Mouse (Mus musculus) liver, embryonic 14.5 days (tissue): ENCODE measurements around the gene Rpp21. TPM values are rescaled to one million over a fixed set of nuclear protein-coding genes. Genes with fewer than 3 reads are reported as not detected.

ENCODE experiments used
- ATAC-seq: fragments of 200-750 bp; cut with Nextera tagmentation; 2 replicates; pipeline ENCODE4 v1.8.0; 2017; ENCODE audit warnings: moderate number of reproducible peaks, mild to moderate bottlenecking, moderate library complexity; ENCODE audit not compliant: insufficient read depth
- DNase-seq, 3 experiments: peaks; one replicate each; pipeline ENCODE4 v3.0.0-alpha.2; 2012 to 2013; ENCODE audit warnings: low read depth in 3 of 3, low spot score in 3 of 3
- H3K27ac ChIP-seq: fragments of 300-500 bp; sonication (generic); 2 replicates; pipeline ENCODE4 v1.5.1; 2014; ENCODE audit warnings: moderate library complexity, mild to moderate bottlenecking, control low read depth, inconsistent platforms
- H3K27me3 ChIP-seq: fragments of 300-500 bp; sonication (generic); 2 replicates; pipeline ENCODE4 v1.6.1; 2014; ENCODE audit warnings: mild to moderate bottlenecking, low read length, moderate library complexity; ENCODE audit not compliant: control insufficient read depth, insufficient read depth
- H3K36me3 ChIP-seq: fragments of 300-500 bp; sonication (generic); replicated peaks from 2 replicates; pipeline ENCODE4 v1.6.1; 2014; ENCODE audit warnings: low read depth; ENCODE audit not compliant: control insufficient read depth, insufficient read depth
- H3K4me1 ChIP-seq, 2 experiments: fragments of 200-500 bp in 1 of 2; fragments of 300-500 bp in 1 of 2; sonication (generic) in 1 of 2; replicated peaks; 2 replicates each; pipeline ENCODE4 v1.6.1; 2012 to 2014; ENCODE audit warnings: antibody characterized with exemption in 1 of 2, inconsistent platforms in 1 of 2, low read length in 1 of 2; ENCODE audit not compliant: control insufficient read depth in 2 of 2, insufficient read depth in 2 of 2
- H3K4me2 ChIP-seq: fragments of 300-500 bp; sonication (generic); 2 replicates; pipeline ENCODE4 v1.6.1; 2014; ENCODE audit warnings: low read depth, mild to moderate bottlenecking, control low read depth, moderate library complexity
- H3K4me3 ChIP-seq, 2 experiments: fragments of 200-500 bp in 1 of 2; fragments of 300-500 bp in 1 of 2; sonication (generic) in 1 of 2; 2 replicates each; pipeline ENCODE4 v1.5.1; 2012 to 2014; ENCODE audit warnings: low read depth in 2 of 2, low read length in 2 of 2, mild to moderate bottlenecking in 2 of 2, control low read depth in 1 of 2, inconsistent platforms in 1 of 2, moderate library complexity in 1 of 2; ENCODE audit not compliant: insufficient read depth in 1 of 2
- H3K9ac ChIP-seq: fragments of 300-500 bp; sonication (generic); replicated peaks from 2 replicates; pipeline ENCODE4 v1.6.1; 2014; ENCODE audit warnings: mild to moderate bottlenecking, control low read depth, moderate library complexity
- H3K9me3 ChIP-seq: fragments of 300-500 bp; sonication (generic); 2 replicates; pipeline ENCODE4 v1.6.1; 2016; ENCODE audit warnings: low read length, mixed read lengths; ENCODE audit not compliant: control insufficient read depth
- CTCF ChIP-seq: IDR thresholded peaks from 2 replicates; pipeline ENCODE4 v1.5.1; 2016; ENCODE audit warnings: antibody characterized with exemption, low read depth, control low read depth
- EP300 ChIP-seq: IDR thresholded peaks from 2 replicates; pipeline ENCODE4 v1.6.1; 2016; ENCODE audit warnings: antibody characterized with exemption, low read depth
- WGBS: fragments of 180-500 bp; shearing (Covaris S2); extraction: QIAGEN DNeasy Blood & Tissue Kit; methylation state at CpG from one replicate; pipeline ENCODE4 v1.1.7; 2014; ENCODE audit not compliant: insufficient replicate concordance; 5-methylcytosine and 5-hydroxymethylcytosine counted together
- polyA plus RNA-seq, 2 experiments: library from polyadenylated mRNA; depleted of rRNA in 1 of 2; stranded (reverse) in 1 of 2; unstranded in 1 of 2; fragments of >200 nt; fragmentation: Nextera tagmentation in 1 of 2; extraction: Ambion mirVana in 1 of 2; gene quantifications; 2 replicates each; pipeline versions ENCODE4 v1.2.1 to v1.2.3; 2012 to 2014

The Rpp21 gene
- polyA plus RNA-seq, 2 experiments: 40.1 to 84.2 TPM

GRCm38 (mm10) chr17:36264273-36264925 lies 6.5 kb upstream of the Rpp21 start:
- ATAC-seq: no peak
- H3K27ac ChIP-seq: no peak overlapping the region
- no peak overlapping the region for H3K9ac ChIP-seq
- no peaks in the 10 kb centered on the region for H3K4me1 ChIP-seq
- DNase-seq: no peak
- WGBS: 81% methylated on average over 3 of the region's 3 CpGs
- no peak overlapping the region for H3K4me2 ChIP-seq
- H3K4me3 ChIP-seq: no peak overlapping the region
- H3K27me3 ChIP-seq: no peaks in the 10 kb centered on the region
- peaks cover 18% of the 10 kb centered on the region for H3K36me3 ChIP-seq
- H3K9me3 ChIP-seq: no peaks in the 10 kb centered on the region
- TF ChIP-seq EP300 (no peak), CTCF (no peak)

- DNase-seq (no peak), ATAC-seq (no peak)
- Histone ChIP-seq H3K4me3 (no peak overlapping the region), H3K27me3 (no peaks in the 10 kb centered on the region), H3K4me2 (no peak overlapping the region), H3K9me3 (no peaks in the 10 kb centered on the region), H3K36me3 (peaks cover 10% of the 10 kb centered on the region), H3K4me1 (peaks cover 3% of the 10 kb centered on the region in 2 experiments; a peak in 2 of 4 replicates), H3K9ac (no peak overlapping the region), H3K27ac (no peak overlapping the region)
- TF ChIP-seq EP300: no peak
- no peak for TF ChIP-seq CTCF
- WGBS: 49% methylated on average over 9 of the region's 9 CpGs
Observed at GRCm38 (mm10) chr17:36261511-36262166, 3.8 kb upstream of the Rpp21 start.

- H3K9me3 ChIP-seq: no peaks in the 10 kb centered on the region
- H3K4me2 ChIP-seq: peak overlapping the region; percentile 68
- no peaks in the 10 kb centered on the region for H3K27me3 ChIP-seq
- peak overlapping the region; percentile 73 to 86 for H3K4me3 ChIP-seq
- H3K4me1 ChIP-seq: peaks cover 3 to 4% of the 10 kb centered on the region in 2 experiments; a peak in 2 of 4 replicates
- no peak for TF ChIP-seq EP300
- TF ChIP-seq CTCF: peak; percentile 89
- DNase-seq: peak; percentile 41 to 60 (median 45)
- peak overlapping the region; percentile 93 for H3K9ac ChIP-seq
- peak overlapping the region; percentile 10; the same call in 1 of the 2 replicates for H3K27ac ChIP-seq
- ATAC-seq: peak; percentile 92
- under 1% methylated on average over 37 of the region's 37 CpGs for WGBS
- H3K36me3 ChIP-seq: no peaks in the 10 kb centered on the region; the same call in 1 of the 2 replicates
Observed at GRCm38 (mm10) chr17:36257241-36257947, 475 bp downstream of the Rpp21 start.

- DNase-seq (no peak), ATAC-seq (no peak)
- H3K27me3 ChIP-seq: peaks cover 14% of the 10 kb centered on the region
- no peak overlapping the region for H3K4me3 ChIP-seq
- H3K27ac ChIP-seq: no peak overlapping the region
- no peaks in the 10 kb centered on the region for H3K36me3 ChIP-seq
- H3K9me3 ChIP-seq: no peaks in the 10 kb centered on the region
- H3K4me1 ChIP-seq: peaks cover 3 to 4% of the 10 kb centered on the region in 2 experiments; a peak in 3 of 4 replicates
- H3K9ac ChIP-seq: no peak overlapping the region
- TF ChIP-seq CTCF: no peak
- no peak for TF ChIP-seq EP300
- 33% methylated on average over 6 of the region's 6 CpGs for WGBS
- H3K4me2 ChIP-seq: no peak overlapping the region
Observed at GRCm38 (mm10) chr17:36253087-36253600, 4.7 kb downstream of the Rpp21 start.
